Mouse (Mus musculus) forebrain, embryonic 16.5 days (tissue): ENCODE measurements around the gene Nedd9. TPM values are rescaled to one million over a fixed set of nuclear protein-coding genes. Genes with fewer than 3 reads are reported as not detected.

ENCODE experiments used
- ATAC-seq: fragments of 200-750 bp; cut with Nextera tagmentation; 2 replicates; pipeline ENCODE4 v1.8.0; 2017; ENCODE audit warnings: mild to moderate bottlenecking, moderate library complexity
- H3K27ac ChIP-seq: fragments of 300-500 bp; sonication (generic); 2 replicates; pipeline ENCODE4 v1.5.1; 2014; ENCODE audit warnings: low read length, control low read depth
- H3K27me3 ChIP-seq: fragments of 300-500 bp; sonication (generic); replicated peaks from 2 replicates; pipeline ENCODE4 v1.6.1; 2014; ENCODE audit warnings: low read length; ENCODE audit not compliant: control insufficient read depth, insufficient read depth
- H3K36me3 ChIP-seq: fragments of 300-500 bp; sonication (generic); 2 replicates; pipeline ENCODE4 v1.6.1; 2014; ENCODE audit not compliant: control insufficient read depth, insufficient read depth
- H3K4me1 ChIP-seq: fragments of 300-500 bp; sonication (generic); replicated peaks from 2 replicates; pipeline ENCODE4 v1.6.1; 2014; ENCODE audit warnings: low read length; ENCODE audit not compliant: control insufficient read depth, insufficient read depth
- H3K4me2 ChIP-seq: fragments of 300-500 bp; sonication (generic); 2 replicates; pipeline ENCODE4 v1.6.1; 2014; ENCODE audit warnings: mild to moderate bottlenecking, low read length, control low read depth
- H3K4me3 ChIP-seq: fragments of 300-500 bp; sonication (generic); replicated peaks from 2 replicates; pipeline ENCODE4 v1.5.1; 2014; ENCODE audit warnings: mild to moderate bottlenecking, low read length, control low read depth
- H3K9ac ChIP-seq: fragments of 300-500 bp; sonication (generic); replicated peaks from 2 replicates; pipeline ENCODE4 v1.6.1; 2014; ENCODE audit warnings: low read depth, low read length, control low read depth
- H3K9me3 ChIP-seq: fragments of 300-500 bp; sonication (generic); 2 replicates; pipeline ENCODE4 v1.6.1; 2016; ENCODE audit warnings: low read length; ENCODE audit not compliant: control insufficient read depth
- WGBS: fragments of 180-500 bp; shearing (Covaris S2); extraction: QIAGEN DNeasy Blood & Tissue Kit; methylation state at CpG from one replicate; pipeline ENCODE4 v1.1.7; 2014; 5-methylcytosine and 5-hydroxymethylcytosine counted together
- polyA plus RNA-seq: library from polyadenylated mRNA; unstranded; fragments of >200 nt; fragmentation: Nextera tagmentation; extraction: Ambion mirVana; gene quantifications from 2 replicates; pipeline ENCODE4 v1.2.1, GENCODE M21; 2015

Gene Nedd9
- polyA plus RNA-seq, 1 experiment from 2014 or later: 23.0 TPM

DNA sequence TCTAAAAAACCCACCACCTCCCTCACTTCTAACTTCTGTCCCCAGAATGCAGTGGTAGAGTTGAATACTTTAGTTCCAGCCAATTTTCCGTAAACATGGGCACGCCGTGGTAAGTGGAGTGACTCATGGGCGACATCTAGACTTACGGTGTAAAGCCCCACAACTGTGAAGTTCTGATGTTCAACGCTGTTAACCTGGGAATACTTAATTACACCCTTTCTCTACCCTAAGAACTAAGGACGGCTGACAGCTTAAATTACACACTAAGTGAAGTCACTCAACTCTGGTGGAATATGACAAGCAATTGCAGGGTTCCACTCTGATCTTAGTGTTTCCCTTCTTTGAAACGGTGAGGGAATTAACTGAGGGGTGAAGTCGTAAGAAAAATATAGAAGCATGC is 122.9 kb downstream of the Nedd9 start:
- peaks cover 17% of the 10 kb centered on the region for H3K4me1 ChIP-seq
- no peaks in the 10 kb centered on the region for H3K36me3 ChIP-seq
- H3K9ac ChIP-seq: no peak overlapping the region
- no peaks in the 10 kb centered on the region for H3K9me3 ChIP-seq
- no peak overlapping the region for H3K4me3 ChIP-seq
- no peak overlapping the region for H3K4me2 ChIP-seq
- no peak overlapping the region for H3K27ac ChIP-seq
- WGBS: 80% methylated on average over 9 of the region's 9 CpGs
- ATAC-seq: peak; percentile 47; the same call in 1 of the 2 replicates
- H3K27me3 ChIP-seq: no peaks in the 10 kb centered on the region

DNA sequence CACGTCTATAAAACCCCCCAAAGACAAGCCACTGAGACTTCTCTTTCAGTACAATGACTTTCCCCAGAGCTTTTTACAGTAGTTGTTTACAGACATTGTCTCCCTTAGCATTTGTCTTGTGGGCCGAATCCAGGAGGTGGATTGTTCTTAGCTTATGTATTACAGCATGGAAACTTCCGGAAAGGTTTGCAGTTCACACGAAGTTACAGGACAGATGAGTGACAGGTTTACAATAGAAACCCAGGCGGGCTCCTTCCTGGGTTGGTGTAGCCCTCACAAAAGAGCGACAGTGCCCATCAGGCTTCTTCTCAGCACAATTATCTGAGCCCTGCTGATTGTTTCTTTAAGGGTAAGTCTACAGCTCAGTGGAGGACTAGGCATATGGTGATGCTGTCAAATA is 124.3 kb downstream of the Nedd9 start:
- Histone ChIP-seq H3K4me3 (no peak overlapping the region), H3K4me1 (peaks cover 20% of the 10 kb centered on the region), H3K27ac (no peak overlapping the region), H3K9ac (no peak overlapping the region), H3K36me3 (no peaks in the 10 kb centered on the region), H3K9me3 (no peaks in the 10 kb centered on the region), H3K27me3 (no peaks in the 10 kb centered on the region), H3K4me2 (no peak overlapping the region)
- WGBS: 52% methylated on average over 6 of the region's 6 CpGs
- ATAC-seq: no peak

DNA sequence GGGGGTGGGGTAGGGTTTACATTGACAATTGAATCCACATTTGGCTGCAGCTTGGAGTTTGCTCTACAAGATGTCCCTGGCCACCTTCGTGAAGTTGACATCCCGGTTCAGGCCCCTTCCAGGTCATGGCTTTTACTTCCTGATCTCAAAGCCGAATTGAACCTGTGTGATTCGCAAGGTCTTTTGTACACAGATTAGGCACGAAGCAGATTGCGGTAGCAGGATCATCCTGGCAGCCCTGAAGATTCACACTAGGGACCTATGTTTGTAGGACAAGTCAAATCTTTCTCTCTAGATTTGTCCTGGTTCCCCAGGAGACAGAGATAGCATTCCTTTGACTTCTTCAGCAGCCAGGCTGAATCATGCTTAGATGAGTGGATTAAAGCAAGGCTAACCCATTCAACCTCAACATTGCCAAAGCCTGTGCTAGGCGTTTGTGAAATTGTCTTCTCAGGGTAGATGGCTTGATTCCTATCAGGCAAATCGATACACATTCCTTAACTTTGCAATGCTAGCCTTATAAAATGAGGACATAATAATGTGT is 126.8 kb downstream of the Nedd9 start:
- Histone ChIP-seq H3K4me2 (no peak overlapping the region), H3K27ac (no peak overlapping the region), H3K36me3 (no peaks in the 10 kb centered on the region), H3K27me3 (no peaks in the 10 kb centered on the region), H3K9me3 (no peaks in the 10 kb centered on the region), H3K9ac (0 out of 2 replicates have a peak overlapping the region, but pooled peaks have one; percentile 20), H3K4me3 (no peak overlapping the region), H3K4me1 (peaks cover 39% of the 10 kb centered on the region)
- 22% methylated on average over 8 of the region's 8 CpGs for WGBS
- ATAC-seq: no peak

DNA sequence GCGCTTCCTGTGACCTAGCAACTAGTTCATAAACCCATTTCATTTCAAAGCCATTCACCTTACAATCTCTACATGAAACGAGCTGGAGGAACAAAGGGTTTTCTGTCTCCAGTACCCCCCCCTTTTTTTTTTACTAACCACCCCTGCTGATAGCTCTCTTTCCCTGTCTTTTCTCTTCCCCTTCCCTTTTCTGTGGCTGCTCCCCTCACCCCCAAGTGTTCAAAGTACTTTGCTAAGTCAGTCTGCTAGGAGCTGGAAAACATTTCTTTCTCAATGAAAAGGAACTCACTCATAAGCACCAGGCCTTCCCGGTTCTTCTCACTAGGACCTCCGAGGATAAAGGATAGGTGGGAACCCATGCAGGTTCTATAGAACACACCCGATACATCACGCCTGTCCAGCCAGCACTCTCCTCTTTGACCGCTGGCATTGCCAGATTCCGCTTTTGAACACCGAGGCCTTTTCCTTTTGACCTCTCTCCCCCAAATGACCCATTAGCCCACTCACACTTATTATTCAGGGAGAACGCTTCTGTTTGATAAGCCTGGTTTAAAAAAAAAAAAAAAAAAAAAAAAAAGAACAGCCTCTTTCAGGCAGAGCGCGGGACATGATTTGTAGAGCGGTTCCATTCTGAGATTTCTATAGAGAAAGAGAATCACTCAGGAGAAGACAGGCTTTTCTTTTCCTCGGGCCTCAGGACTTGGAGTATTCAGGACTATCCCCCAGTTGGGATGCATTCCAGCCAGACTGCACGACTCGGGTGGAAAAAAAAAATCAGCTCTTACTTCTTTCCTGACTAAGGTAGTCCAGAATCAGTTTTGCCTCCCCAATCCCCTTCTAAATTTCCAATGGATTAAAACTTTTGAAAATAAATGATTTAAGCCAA is 127.6 kb downstream of the Nedd9 start:
- ATAC-seq: no peak; the same call in 1 of the 2 replicates
- no peaks in the 10 kb centered on the region for H3K36me3 ChIP-seq
- H3K4me2 ChIP-seq: peak overlapping the region; percentile 65
- H3K27me3 ChIP-seq: no peaks in the 10 kb centered on the region
- peak overlapping the region; percentile 69 for H3K27ac ChIP-seq
- WGBS: 2% methylated on average over 16 of the region's 16 CpGs
- H3K4me3 ChIP-seq: peak overlapping the region; percentile 72
- H3K4me1 ChIP-seq: peaks cover 43% of the 10 kb centered on the region
- no peaks in the 10 kb centered on the region for H3K9me3 ChIP-seq
- H3K9ac ChIP-seq: peak overlapping the region; percentile 46

DNA sequence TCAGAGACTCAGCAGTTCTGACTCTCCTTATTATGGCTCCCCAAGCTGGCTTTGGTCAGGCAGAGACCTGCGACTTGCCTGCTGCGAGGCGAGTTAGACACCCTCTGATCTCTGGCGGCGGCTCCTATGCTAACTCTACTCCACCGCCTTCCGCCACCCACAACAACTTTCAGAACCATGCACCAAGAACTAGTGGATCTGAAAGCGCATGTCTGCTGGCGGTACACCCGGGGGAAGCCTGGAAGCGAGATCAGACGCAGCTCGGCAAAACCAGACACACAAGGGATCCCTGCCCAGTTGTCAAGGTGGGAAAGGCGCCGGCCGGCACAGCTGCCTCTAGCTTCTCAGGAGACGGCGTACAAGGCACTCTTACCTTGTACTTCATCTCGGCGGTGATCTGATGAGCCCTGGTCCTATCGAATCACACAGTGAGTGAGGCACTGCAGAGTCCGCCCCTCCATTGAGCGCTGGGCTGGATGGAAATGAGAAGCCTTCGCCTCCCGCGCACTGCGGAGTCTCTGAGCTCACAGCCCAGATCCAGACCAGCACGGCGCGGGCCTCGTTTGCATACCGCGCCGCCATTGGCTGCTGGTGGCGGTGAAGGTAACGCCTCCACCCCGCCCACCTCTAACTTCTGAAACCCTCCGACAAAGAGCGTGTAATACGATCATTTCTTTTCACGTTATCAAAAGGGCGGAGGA is 128.5 kb downstream of the Nedd9 start:
- H3K27ac ChIP-seq: peak overlapping the region; percentile 95
- ATAC-seq: peak; percentile 99
- H3K9me3 ChIP-seq: no peaks in the 10 kb centered on the region
- no peaks in the 10 kb centered on the region for H3K36me3 ChIP-seq
- H3K4me1 ChIP-seq: peaks cover 52% of the 10 kb centered on the region
- under 1% methylated on average over 42 of the region's 42 CpGs for WGBS
- H3K9ac ChIP-seq: peak overlapping the region; percentile 74
- peak overlapping the region; percentile 65 for H3K4me2 ChIP-seq
- H3K4me3 ChIP-seq: peak overlapping the region; percentile 72
- H3K27me3 ChIP-seq: no peaks in the 10 kb centered on the region

DNA sequence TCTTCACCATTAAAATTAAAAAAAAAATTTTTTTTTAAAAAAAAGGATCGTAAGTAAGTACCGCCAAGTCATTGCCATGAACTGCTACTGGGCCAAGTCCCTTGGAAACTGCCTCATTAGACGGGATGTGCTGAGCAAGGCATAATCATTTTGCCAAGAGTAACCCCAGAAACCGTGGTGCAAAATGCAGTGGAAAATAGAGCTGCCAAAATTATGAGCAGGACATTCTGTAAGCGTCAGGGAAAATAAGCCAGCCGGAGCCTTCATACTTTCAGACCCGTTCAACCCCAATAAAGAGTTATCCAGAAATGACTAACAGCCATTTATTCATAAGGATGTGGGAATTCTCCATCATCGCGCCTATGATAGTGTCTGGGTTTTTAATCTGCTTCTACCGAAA is 129.2 kb downstream of the Nedd9 start:
- H3K4me3 ChIP-seq: peak overlapping the region; percentile 72
- WGBS: 4% methylated on average over 10 of the region's 10 CpGs

DNA sequence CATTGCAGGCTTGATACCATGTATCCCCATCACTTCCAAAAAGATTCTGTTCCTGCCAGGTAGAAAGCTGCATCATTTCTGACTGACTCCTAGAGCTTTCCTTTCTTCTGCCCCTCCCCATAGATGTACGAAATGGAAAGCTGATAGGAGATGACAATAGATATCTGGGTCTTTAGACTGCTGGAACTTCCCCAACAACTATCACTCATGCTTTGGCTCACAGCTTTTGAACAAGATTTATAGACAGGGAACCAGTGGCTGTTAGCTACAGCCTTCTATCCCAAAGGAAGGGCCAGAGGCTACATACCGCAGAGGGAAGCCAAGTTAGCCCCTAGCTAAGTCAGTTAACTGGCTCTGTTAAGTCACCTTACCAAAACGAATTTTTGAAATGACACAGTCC is 129.6 kb downstream of the Nedd9 start:
- 19% methylated on average over 3 of the region's 3 CpGs for WGBS
- H3K27ac ChIP-seq: no peak overlapping the region

More for the DNA sequence above, 129.2 kb downstream of the Nedd9 start:
- Histone ChIP-seq H3K9ac (peak overlapping the region; percentile 74), H3K27ac (peak overlapping the region; percentile 95), H3K4me1 (peaks cover 53% of the 10 kb centered on the region), H3K36me3 (no peaks in the 10 kb centered on the region), H3K27me3 (no peaks in the 10 kb centered on the region), H3K4me2 (peak overlapping the region; percentile 65), H3K9me3 (no peaks in the 10 kb centered on the region)
- no peak for ATAC-seq

DNA sequence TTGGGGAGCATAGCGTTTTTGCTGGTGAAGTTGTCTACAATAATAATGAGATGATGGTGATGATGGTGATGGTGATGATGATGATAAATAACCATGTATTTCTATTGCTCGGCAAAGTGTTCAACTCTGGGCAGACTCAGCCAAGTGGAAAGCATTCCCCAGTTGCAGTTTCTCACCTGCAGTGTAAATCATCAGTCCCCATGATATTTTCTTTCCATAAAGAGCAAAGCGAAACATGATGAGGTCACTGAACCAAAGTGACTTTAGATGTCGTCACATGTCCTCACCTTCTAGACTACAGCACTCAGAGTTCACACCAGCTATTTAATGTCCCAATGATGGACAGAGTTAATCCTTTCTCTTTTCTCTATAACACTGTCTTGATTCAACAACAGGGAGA is 130.0 kb downstream of the Nedd9 start:
- Histone ChIP-seq H3K9me3 (no peaks in the 10 kb centered on the region), H3K4me3 (peak overlapping the region; percentile 72), H3K4me2 (peak overlapping the region; percentile 65), H3K27me3 (no peaks in the 10 kb centered on the region), H3K9ac (peak overlapping the region; percentile 74), H3K27ac (no peak overlapping the region), H3K36me3 (no peaks in the 10 kb centered on the region), H3K4me1 (peaks cover 61% of the 10 kb centered on the region)
- 40% methylated on average over 4 of the region's 4 CpGs for WGBS
- ATAC-seq: no peak

More for the DNA sequence above, 129.6 kb downstream of the Nedd9 start:
- Histone ChIP-seq H3K4me2 (peak overlapping the region; percentile 65), H3K9ac (peak overlapping the region; percentile 74), H3K9me3 (no peaks in the 10 kb centered on the region), H3K4me1 (peaks cover 57% of the 10 kb centered on the region), H3K4me3 (peak overlapping the region; percentile 72), H3K36me3 (no peaks in the 10 kb centered on the region), H3K27me3 (no peaks in the 10 kb centered on the region)
- no peak for ATAC-seq

DNA sequence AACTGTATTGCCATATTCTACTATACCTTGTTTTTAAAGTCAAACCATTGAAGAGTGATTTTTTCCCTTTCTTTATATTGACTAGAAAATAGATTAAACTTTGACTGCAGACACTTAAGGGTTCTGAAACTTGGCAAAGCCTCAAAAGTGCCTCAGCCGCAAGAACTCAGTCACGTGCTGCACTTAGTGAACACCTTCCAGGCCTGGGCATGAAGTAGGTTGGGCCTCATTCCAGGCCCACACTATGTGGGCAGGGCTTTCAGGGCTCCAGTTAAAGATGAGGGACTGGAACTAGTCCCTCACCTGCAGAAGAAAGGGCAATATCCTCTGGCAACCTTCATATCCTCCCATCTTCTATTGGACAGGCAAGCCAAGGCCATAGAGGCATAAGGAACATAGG is 131.6 kb downstream of the Nedd9 start:
- H3K36me3 ChIP-seq: no peaks in the 10 kb centered on the region
- H3K9ac ChIP-seq: no peak overlapping the region
- ATAC-seq: no peak
- H3K4me1 ChIP-seq: peaks cover 56% of the 10 kb centered on the region
- H3K4me2 ChIP-seq: peak overlapping the region; percentile 44
- peak overlapping the region; percentile 14 for H3K4me3 ChIP-seq
- WGBS: 19% methylated on average over 2 of the region's 2 CpGs
- H3K27ac ChIP-seq: peak overlapping the region; percentile 12; the same call in 1 of the 2 replicates
- no peaks in the 10 kb centered on the region for H3K27me3 ChIP-seq
- H3K9me3 ChIP-seq: no peaks in the 10 kb centered on the region
